Mouse (Mus musculus) CH12.LX (cell line): Measurements from ENCODE around the gene Dhx8. TPM values are rescaled to one million over a fixed set of nuclear protein-coding genes. Genes with fewer than 3 reads are reported as not detected.

Experiments
- DNase-seq: peaks from one replicate; pipeline ENCODE4 v3.0.0-alpha.2; 2013; ENCODE audit errors: extremely low read depth
- H3K27ac ChIP-seq: 2 replicates; pipeline ENCODE4 v1.5.1; 2012; ENCODE audit warnings: low read depth, mild to moderate bottlenecking, control low read depth, moderate library complexity; ENCODE audit not compliant: insufficient read depth
- H3K27me3 ChIP-seq: replicated peaks from 2 replicates; pipeline ENCODE3; 2012; ENCODE audit warnings: inconsistent platforms
- H3K36me3 ChIP-seq, 2 experiments: replicated peaks in 1 of 2; 2 replicates each; pipeline versions ENCODE3 to v1.6.1; 2012; ENCODE audit warnings: inconsistent platforms in 1 of 2, low read length in 1 of 2, mild to moderate bottlenecking in 1 of 2, mixed read lengths in 1 of 2, moderate library complexity in 1 of 2; ENCODE audit not compliant: control insufficient read depth in 1 of 2, insufficient read depth in 1 of 2
- H3K4me1 ChIP-seq, 2 experiments: 2 replicates each; pipeline ENCODE4 v1.6.1; 2012; ENCODE audit warnings: inconsistent platforms in 1 of 2, moderate library complexity in 1 of 2; ENCODE audit not compliant: insufficient read depth in 2 of 2, control insufficient read depth in 1 of 2
- H3K4me2 ChIP-seq: 2 replicates; pipeline ENCODE4 v1.6.1; 2012; ENCODE audit warnings: low read depth, mild to moderate bottlenecking, control low read depth; ENCODE audit not compliant: poor library complexity, insufficient read depth, severe bottlenecking
- H3K4me3 ChIP-seq, 3 experiments: fragments of 150-350 bp in 1 of 3; sonication (generic) in 1 of 3; replicated peaks in 1 of 3; 2 replicates each; pipeline versions ENCODE3 to v1.5.1; 2011 to 2012; ENCODE audit warnings: low read depth in 2 of 3, low read length in 2 of 3, mild to moderate bottlenecking in 2 of 3, moderate library complexity in 2 of 3, control low read depth in 1 of 3, improper control_type of control experiment in 1 of 3, inconsistent platforms in 1 of 3, mixed read lengths in 1 of 3; ENCODE audit not compliant: poor library complexity in 1 of 3
- H3K79me2 ChIP-seq: replicated peaks from 2 replicates; pipeline ENCODE4 v1.6.1; 2012; ENCODE audit warnings: mild to moderate bottlenecking, moderate library complexity; ENCODE audit not compliant: control insufficient read depth, poor library complexity, insufficient read depth, severe bottlenecking; ENCODE audit errors: extremely low read depth
- H3K9ac ChIP-seq: 2 replicates; pipeline ENCODE4 v1.6.1; 2012; ENCODE audit warnings: low read depth, mild to moderate bottlenecking, control low read depth, moderate library complexity; ENCODE audit not compliant: insufficient read depth
- H3K9me3 ChIP-seq: replicated peaks from 2 replicates; pipeline ENCODE3; 2012; ENCODE audit warnings: low read length, inconsistent platforms, mixed read lengths
- CHD1 ChIP-seq: IDR thresholded peaks from 2 replicates; pipeline ENCODE4 v1.6.1; 2012; ENCODE audit warnings: low read depth, low read length, improper control_type of control experiment, inconsistent platforms
- EP300 ChIP-seq: IDR thresholded peaks from 2 replicates; pipeline ENCODE4 v1.6.1; 2011; ENCODE audit warnings: low read length, improper control_type of control experiment
- GABPA ChIP-seq: IDR thresholded peaks from 2 replicates; pipeline ENCODE4 v1.6.1; 2012; ENCODE audit warnings: low read depth, low read length, improper control_type of control experiment, inconsistent platforms; ENCODE audit not compliant: insufficient replicate concordance
- JUN ChIP-seq: IDR thresholded peaks from 2 replicates; pipeline ENCODE4 v1.6.1; 2011; ENCODE audit warnings: low read depth, mild to moderate bottlenecking, low read length, improper control_type of control experiment, moderate library complexity; ENCODE audit not compliant: insufficient read depth
- JUND ChIP-seq: conservative IDR thresholded peaks from 2 replicates; pipeline ENCODE4 v1.6.1; 2011; ENCODE audit warnings: low read depth, low read length, improper control_type of control experiment
- KAT2A ChIP-seq: IDR thresholded peaks from 2 replicates; pipeline ENCODE4 v1.6.1; 2012; ENCODE audit warnings: low read length, improper control_type of control experiment, inconsistent platforms; ENCODE audit not compliant: insufficient replicate concordance
- MAZ ChIP-seq: IDR thresholded peaks from 2 replicates; pipeline ENCODE4 v1.6.1; 2012; ENCODE audit warnings: low read depth, mild to moderate bottlenecking, inconsistent platforms, low read length, improper control_type of control experiment, moderate library complexity
- MEF2A ChIP-seq: IDR thresholded peaks from 2 replicates; pipeline ENCODE4 v1.6.1; 2014; ENCODE audit warnings: low read depth, mild to moderate bottlenecking, inconsistent platforms, low read length, improper control_type of control experiment, borderline replicate concordance
- MXI1 ChIP-seq: IDR thresholded peaks from 2 replicates; pipeline ENCODE4 v1.6.1; 2011; ENCODE audit warnings: mild to moderate bottlenecking, low read depth, low read length, improper control_type of control experiment
- MYC ChIP-seq: IDR thresholded peaks from 2 replicates; pipeline ENCODE4 v1.6.1; 2011; ENCODE audit warnings: low read depth, mild to moderate bottlenecking, improper control_type of control experiment, low read length
- PAX5 ChIP-seq: IDR thresholded peaks from 2 replicates; pipeline ENCODE4 v1.6.1; 2012; ENCODE audit warnings: low read length, inconsistent platforms, mixed read lengths
- RAD21 ChIP-seq: IDR thresholded peaks from 2 replicates; pipeline ENCODE4 v1.6.1; 2011; ENCODE audit warnings: low read depth, mild to moderate bottlenecking, low read length, improper control_type of control experiment, moderate library complexity
- SIN3A ChIP-seq: IDR thresholded peaks from 2 replicates; pipeline ENCODE4 v1.6.1; 2012; ENCODE audit warnings: low read length, improper control_type of control experiment, inconsistent platforms
- TBP ChIP-seq: conservative IDR thresholded peaks from 2 replicates; pipeline ENCODE4 v1.6.1; 2011; ENCODE audit warnings: low read depth, low read length, improper control_type of control experiment
- USF1 ChIP-seq: IDR thresholded peaks from 2 replicates; pipeline ENCODE4 v1.6.1; 2014; ENCODE audit warnings: low read depth, mild to moderate bottlenecking, inconsistent platforms, low read length, improper control_type of control experiment
- ZC3H11A ChIP-seq: IDR thresholded peaks from 2 replicates; pipeline ENCODE4 v1.6.1; 2012; ENCODE audit warnings: low read depth, mild to moderate bottlenecking, inconsistent platforms, low read length, improper control_type of control experiment
- dilution Hi-C: fragments of 300-500 bp; cut with MboI; formaldehyde crosslinking; loops from 2 replicates; pipeline ENCODE4 v1.14.3; 2020; ENCODE audit warnings: low sequenced_read_pairs; ENCODE audit not compliant: extremely low pct_unique_long_range_greater_than_20kb, extremely low pct_ligation_motif_present
- in situ Hi-C: fragments of 300-500 bp; cut with MboI; formaldehyde crosslinking; loops from 3 replicates; pipeline ENCODE4 v1.14.3; 2019; ENCODE audit warnings: low sequenced_read_pairs, low pct_ligation_motif_present, low pct_unique_long_range_greater_than_20kb, mixed read lengths
- polyA plus RNA-seq: library from polyadenylated mRNA; unstranded; fragments of >175 nt; gene quantifications from 2 replicates; pipeline ENCODE4 v1.2.1, GENCODE M21; 2012; ENCODE audit warnings: low read depth; ENCODE audit not compliant: insufficient read length
- total RNA-seq, 2 experiments: library from RNA; depleted of rRNA; stranded (reverse); fragments of 300-350 nt in 1 of 2; fragments of >200 nt in 1 of 2; gene quantifications; 2 replicates each; pipeline ENCODE4 v1.2.3; 2012 to 2014

Dhx8 gene
- total and polyA plus RNA-seq, 3 experiments = 24.3 to 61.7 (median 33.4) TPM

DNA sequence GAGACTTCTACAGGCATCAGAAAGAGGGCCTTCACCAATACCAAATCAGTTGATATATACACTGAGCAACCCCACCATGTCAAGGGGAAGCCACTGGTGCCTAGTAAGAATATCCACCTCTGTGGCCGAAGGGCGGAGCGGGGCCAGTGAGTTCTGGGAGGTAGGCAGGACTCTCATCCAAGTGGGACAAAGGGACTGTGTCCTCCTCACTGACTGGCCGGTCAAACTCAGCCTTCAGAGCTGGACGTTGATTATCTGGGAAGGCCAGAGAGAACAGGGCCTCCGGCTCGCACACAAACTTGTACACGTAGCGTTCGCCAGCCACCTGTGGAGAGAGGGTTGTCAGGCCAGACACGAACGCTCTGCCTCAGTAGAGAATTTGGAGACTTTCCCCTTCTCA lies 37.5 kb downstream of the Dhx8 start:
- Histone ChIP-seq H3K27me3 (no peaks in the 10 kb centered on the region), H3K4me2 (no peak overlapping the region), H3K27ac (no peak overlapping the region), H3K9me3 (no peaks in the 10 kb centered on the region), H3K4me1 (peaks cover 0 to 8% of the 10 kb centered on the region in 2 experiments; a peak in 2 of 4 replicates), H3K36me3 (peaks cover 30 to 60% of the 10 kb centered on the region in 2 experiments), H3K9ac (no peak overlapping the region), H3K79me2 (no peaks in the 10 kb centered on the region), H3K4me3 (no peak overlapping the region)
- no peak for DNase-seq
- in situ Hi-C loops (no loop called here), dilution Hi-C loops (no loop called here)
- TF ChIP-seq GABPA (no peak), JUND (no peak), MEF2A (no peak), EP300 (no peak), MAZ (no peak)

DNA sequence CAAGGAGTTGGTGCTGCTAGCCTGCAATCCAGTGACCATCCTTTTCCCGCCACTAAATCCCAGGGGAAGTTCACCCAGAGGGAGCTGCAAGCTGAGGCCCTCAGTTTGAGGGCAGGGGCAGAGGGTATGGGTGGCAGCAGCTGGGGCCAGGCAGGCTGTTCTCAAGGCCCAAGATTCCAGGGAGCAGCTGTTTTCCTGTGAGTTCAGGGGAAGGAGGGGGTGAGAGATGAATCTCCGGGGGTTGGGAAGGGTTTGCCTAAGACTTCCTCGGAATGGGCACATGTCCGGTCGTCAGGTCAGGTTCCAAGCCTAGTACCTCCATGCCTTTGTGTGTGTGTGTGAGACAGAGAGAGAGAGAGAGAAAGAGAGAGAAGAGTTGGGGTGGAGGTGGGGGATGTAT lies 39.3 kb downstream of the Dhx8 start:
- dilution Hi-C loops = no loop called here
- no peak for TF ChIP-seq SIN3A
- no peak for TF ChIP-seq JUN
- no peak for TF ChIP-seq PAX5
- TF ChIP-seq MYC = no peak
- no peak for TF ChIP-seq RAD21
- TF ChIP-seq CHD1 = no peak
- TF ChIP-seq JUND = no peak
- TF ChIP-seq ZC3H11A = no peak
- TF ChIP-seq KAT2A = no peak
- TF ChIP-seq USF1 = no peak
- TF ChIP-seq TBP = no peak
- TF ChIP-seq MXI1 = no peak
- peaks cover 0 to 11% of the 10 kb centered on the region in 2 experiments; a peak in 2 of 4 replicates for H3K4me1 ChIP-seq

More for the DNA sequence above, 39.3 kb downstream of the Dhx8 start:
- in situ Hi-C loops = no loop called here
- H3K4me3 ChIP-seq = no peak overlapping the region
- peaks cover 3% of the 10 kb centered on the region for H3K27me3 ChIP-seq
- no peak overlapping the region for H3K9ac ChIP-seq
- no peaks in the 10 kb centered on the region for H3K79me2 ChIP-seq
- peaks cover 16 to 44% of the 10 kb centered on the region in 2 experiments for H3K36me3 ChIP-seq
- DNase-seq = no peak
- no peaks in the 10 kb centered on the region for H3K9me3 ChIP-seq
- no peak overlapping the region for H3K27ac ChIP-seq
- H3K4me2 ChIP-seq = no peak overlapping the region
